Comparison of ENCODE assay signal across 11 mouse cellular contexts in the genomic region with DNA sequence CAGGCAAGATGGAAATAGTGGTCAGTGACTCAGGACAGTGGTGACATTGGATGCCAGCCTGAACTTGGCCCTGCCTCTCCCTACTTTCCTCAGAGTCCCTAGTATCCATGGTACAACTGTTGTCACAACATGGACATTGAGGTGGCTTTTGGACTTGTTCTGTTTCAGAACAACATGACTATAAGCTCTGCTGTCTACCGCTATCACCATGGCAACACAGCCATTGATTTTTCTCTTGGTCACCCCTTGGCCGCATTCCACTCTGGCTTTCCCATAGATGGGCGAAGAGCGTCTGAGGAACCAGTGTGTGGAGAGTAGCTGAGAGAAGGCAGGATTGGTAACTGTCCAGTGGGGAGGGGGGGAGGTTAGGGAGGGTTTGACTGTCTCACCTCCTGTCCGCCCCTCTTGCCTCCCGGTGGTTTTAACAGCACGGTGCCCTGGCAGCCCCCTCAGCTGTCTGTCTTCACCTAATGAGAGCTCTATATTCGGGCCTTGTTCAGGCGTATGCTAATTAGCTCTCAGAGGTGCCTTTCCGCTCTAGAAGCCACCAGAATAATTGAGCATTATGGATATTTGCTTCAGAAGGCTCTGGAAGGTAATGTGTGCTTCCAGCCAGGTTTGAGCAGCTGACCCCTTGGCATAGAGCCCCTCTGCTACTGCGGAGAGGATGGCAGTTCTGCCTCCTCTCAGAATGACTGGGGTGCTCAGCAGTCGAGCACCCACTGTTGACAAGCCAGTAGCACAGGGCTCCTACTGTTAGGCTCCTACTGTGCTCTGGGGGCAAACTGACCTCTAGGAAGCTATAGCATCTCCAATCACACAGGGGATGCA. TPM values are rescaled to one million over a fixed set of nuclear protein-coding genes. Genes with fewer than 3 reads are reported as not detected.
A peak's percentile ranks its signal among the peaks of the same experiment; 100 is the strongest.
DNase-seq lines count a peak whose midpoint lies in the region; ATAC-seq and TF ChIP-seq lines count a peak whose summit lies in the region.
"Had no signal": no experiment of that assay in that cellular context is flagged by ENCODE, and none has a peak within 500 bp of the region (broad histone marks: within the 10 kb centered on the region; RNA-seq: fewer than 3 reads in every experiment).

No protein-coding gene starts in this region.

- H3K27me3 ChIP-seq in liver, adult 2 months (ENCODE audit: control insufficient read depth, insufficient read depth, low read length): no peaks in the 10 kb centered on the region
- no peaks in the 10 kb centered on the region for H3K27me3 ChIP-seq in forebrain, embryonic 16.5 days (replicated peaks; ENCODE audit: control insufficient read depth, insufficient read depth, low read length)
- H3K27me3 ChIP-seq in liver, postnatal 0 days (ENCODE audit: insufficient read depth, low read length): no peaks in the 10 kb centered on the region
- H3K27me3 ChIP-seq: embryonic facial prominence, embryonic 12.5 days had no signal

- WGBS in liver, adult 2 months: 40% methylated on average over 12 of the region's 12 CpGs
- WGBS in forebrain, embryonic 16.5 days: 22% methylated on average over 12 of the region's 12 CpGs
- WGBS in liver, postnatal 0 days (ENCODE audit: insufficient replicate concordance): 68% methylated on average over 12 of the region's 12 CpGs
- WGBS in olfactory bulb, adult 2 months: 19% methylated on average over 12 of the region's 12 CpGs

- H3K9ac ChIP-seq in liver, adult 2 months (ENCODE audit: low read depth, low read length): no peak overlapping the region
- H3K9ac ChIP-seq in forebrain, embryonic 16.5 days (replicated peaks; ENCODE audit: low read depth, low read length): no peak overlapping the region
- no peak overlapping the region for H3K9ac ChIP-seq in liver, postnatal 0 days (replicated peaks)
- H3K9ac ChIP-seq: embryonic facial prominence, embryonic 12.5 days had no signal

- TF ChIP-seq EP300 in liver, postnatal 0 days (IDR thresholded peaks at IDR 0.05; ENCODE audit: low read depth): no peak

- no peak overlapping the region for H3K27ac ChIP-seq in liver, adult 2 months (replicated peaks; ENCODE audit: insufficient read depth, low read depth, low read length)
- H3K27ac ChIP-seq in forebrain, embryonic 16.5 days (ENCODE audit: low read length): peak overlapping the region; percentile 14; the same call in 1 of the 2 replicates
- peak overlapping the region; percentile 74 for H3K27ac ChIP-seq in liver, postnatal 0 days (ENCODE audit: low read depth)
- peak overlapping the region; percentile 25; the same call in 1 of the 2 replicates for H3K27ac ChIP-seq in olfactory bulb, adult 2 months (ENCODE audit: insufficient read depth, low read depth, low read length)
- H3K27ac ChIP-seq: embryonic facial prominence, embryonic 12.5 days had no signal

- H3K9me3 ChIP-seq in forebrain, embryonic 16.5 days (ENCODE audit: control insufficient read depth, low read length): 0 out of 2 replicates have a peak, but pooled peaks cover 2% of the 10 kb centered on the region
- no peaks in the 10 kb centered on the region for H3K9me3 ChIP-seq in liver, postnatal 0 days (ENCODE audit: low read length)
- H3K9me3 ChIP-seq: embryonic facial prominence, embryonic 12.5 days had no signal

- no peak overlapping the region for H3K4me2 ChIP-seq in forebrain, embryonic 16.5 days (ENCODE audit: low read length)
- no peak overlapping the region for H3K4me2 ChIP-seq in liver, postnatal 0 days (ENCODE audit: low read depth, low read length)
- H3K4me2 ChIP-seq: embryonic facial prominence, embryonic 12.5 days had no signal

- no peak for TF ChIP-seq CTCF in liver, adult 2 months (IDR thresholded peaks at IDR 0.05; ENCODE audit: low read depth, low read length)
- no peak for TF ChIP-seq CTCF in liver, postnatal 0 days (IDR thresholded peaks at IDR 0.05; ENCODE audit: low read depth)
- TF ChIP-seq CTCF in olfactory bulb, adult 2 months (IDR thresholded peaks at IDR 0.05; ENCODE audit: insufficient read depth, low read depth, low read length): no peak

- H3K36me3 ChIP-seq in liver, adult 2 months (ENCODE audit: control insufficient read depth, insufficient read depth, low read length): peaks cover 3% of the 10 kb centered on the region
- no peaks in the 10 kb centered on the region; the same call in none of the 2 replicates for H3K36me3 ChIP-seq in forebrain, embryonic 16.5 days (ENCODE audit: control insufficient read depth, insufficient read depth)
- peaks cover 13% of the 10 kb centered on the region for H3K36me3 ChIP-seq in liver, postnatal 0 days (replicated peaks; ENCODE audit: insufficient read depth, low read length)

- H3K79me2 ChIP-seq in liver, adult 2 months (ENCODE audit: control insufficient read depth, insufficient read depth, low read length): 0 out of 2 replicates have a peak, but pooled peaks cover 4% of the 10 kb centered on the region

- peaks cover 6% of the 10 kb centered on the region for H3K4me1 ChIP-seq in liver, adult 2 months (ENCODE audit: control insufficient read depth, insufficient read depth, low read length)
- peaks cover 13% of the 10 kb centered on the region for H3K4me1 ChIP-seq in forebrain, embryonic 16.5 days (replicated peaks; ENCODE audit: control insufficient read depth, insufficient read depth, low read length)
- H3K4me1 ChIP-seq in liver, postnatal 0 days (ENCODE audit: insufficient read depth): peaks cover 17% of the 10 kb centered on the region
- peaks cover 60% of the 10 kb centered on the region for H3K4me1 ChIP-seq in olfactory bulb, adult 2 months (ENCODE audit: control insufficient read depth, insufficient read depth, low read length)
- H3K4me1 ChIP-seq: embryonic facial prominence, embryonic 12.5 days had no signal

- H3K4me3 ChIP-seq in liver, adult 2 months (ENCODE audit: insufficient read depth, low read depth, low read length): no peak overlapping the region
- no peak overlapping the region for H3K4me3 ChIP-seq in forebrain, embryonic 16.5 days (replicated peaks; ENCODE audit: low read length)
- no peak overlapping the region for H3K4me3 ChIP-seq in liver, postnatal 0 days (ENCODE audit: low read depth, low read length)
- no peak overlapping the region for H3K4me3 ChIP-seq in olfactory bulb, adult 2 months (ENCODE audit: insufficient read depth, low read depth, low read length)
- H3K4me3 ChIP-seq: embryonic facial prominence, embryonic 12.5 days had no signal

- peak; percentile 54; the same call in 1 of the 2 replicates for ATAC-seq in forebrain, embryonic 16.5 days
- peak; percentile 91 for ATAC-seq in liver, postnatal 0 days
- ATAC-seq in erythroblast, adult 5-6 weeks (replicated peaks; ENCODE audit: low FRiP score, poor library complexity, severe bottlenecking): no peak

- DNase-seq in liver, adult 2 months (ENCODE audit: extremely low read depth, low read depth, low spot score): peak; percentile 96
- no peak for DNase-seq in liver
- DNase-seq in liver, postnatal 0 days: peak; percentile 79
- DNase-seq in spleen, postnatal 36 days (ENCODE audit: low spot score in 2 of 2): no peak
- no peak for DNase-seq in thymus, adult 18-20 months
- DNase-seq: lung, adult 18-20 months; right cerebral cortex, postnatal 14 days had no signal

- no peak for TF ChIP-seq POLR2A in liver, adult 2 months (IDR thresholded peaks at IDR 0.05; ENCODE audit: extremely low read depth, insufficient read depth, low read length)
- no peak for TF ChIP-seq POLR2A in olfactory bulb, adult 2 months (IDR thresholded peaks at IDR 0.05; ENCODE audit: insufficient read depth, low read depth, low read length)

RNA-seq across cellular contexts. Expression of a gene that starts 27.7 kb away (rescaled TPM):
- total RNA-seq in liver, adult 2 months (2014; rRNA removed): 11.6 and 16.2 TPM in 2 replicates
- 45.6 and 59.4 TPM in 2 replicates for polyA plus RNA-seq in liver, adult 2 months (2012; rRNA removed)
- 36.5 and 38.7 TPM in 2 replicates for polyA plus RNA-seq in forebrain, embryonic 16.5 days (2015; fragmentation: Nextera tagmentation; extraction: Ambion mirVana)
- 20.8 and 21.3 TPM in 2 replicates for polyA plus RNA-seq in liver, postnatal 0 days (2015; fragmentation: Nextera tagmentation; extraction: Ambion mirVana)
- polyA plus RNA-seq in olfactory bulb, adult 2 months (2012; ENCODE audit: insufficient read depth, insufficient read length, low replicate concordance, missing spikeins): not detected in 2 replicates
- total RNA-seq in erythroblast, adult 5-6 weeks (2015; ENCODE audit: low replicate concordance): 0.42 and 3.5 TPM in 2 replicates
- total RNA-seq in erythroblast, adult 5-6 weeks (2017; ENCODE audit: low replicate concordance): 1.6 and 2.5 TPM in 2 replicates

RNA-seq across cellular contexts. Expression of a gene that starts 57.0 kb away (rescaled TPM):
- 20.6 and 21.6 TPM in 2 replicates for total RNA-seq in liver, adult 2 months (2014; rRNA removed)
- polyA plus RNA-seq in liver, adult 2 months (2012; rRNA removed): 34.2 and 34.9 TPM in 2 replicates
- 83.4 and 96.5 TPM in 2 replicates for polyA plus RNA-seq in forebrain, embryonic 16.5 days (2015; fragmentation: Nextera tagmentation; extraction: Ambion mirVana)
- 28.0 and 30.5 TPM in 2 replicates for polyA plus RNA-seq in liver, postnatal 0 days (2015; fragmentation: Nextera tagmentation; extraction: Ambion mirVana)
- not detected in 2 replicates for polyA plus RNA-seq in olfactory bulb, adult 2 months (2012; ENCODE audit: insufficient read depth, insufficient read length, low replicate concordance, missing spikeins)
- 5.9 and 7.7 TPM in 2 replicates for total RNA-seq in erythroblast, adult 5-6 weeks (2015; ENCODE audit: low replicate concordance)
- total RNA-seq in erythroblast, adult 5-6 weeks (2017; ENCODE audit: low replicate concordance): 3.5 and 6.7 TPM in 2 replicates

Comparison
In these comparisons a context has a peak if more than half of its experiments do, and no peak if none do; other contexts are left out.
1. DNase-seq: peak in liver, adult 2 months (single experiment) and liver, postnatal 0 days (single experiment); none in liver (single experiment), spleen, postnatal 36 days (0 of 2) and thymus, adult 18-20 months (0 of 2).
2. RNA of a gene that starts 57.0 kb away (polyA plus RNA-seq): 83.4 to 96.5 TPM in forebrain, embryonic 16.5 days, 34.2 to 34.9 TPM in liver, adult 2 months and 28.0 to 30.5 TPM in liver, postnatal 0 days; not detected in olfactory bulb, adult 2 months; every median in the first group is over 10 times any median in the second.